Mouse (Mus musculus): ENCODE data around the gene Ssbp4.

Ssbp4 gene

DNA sequence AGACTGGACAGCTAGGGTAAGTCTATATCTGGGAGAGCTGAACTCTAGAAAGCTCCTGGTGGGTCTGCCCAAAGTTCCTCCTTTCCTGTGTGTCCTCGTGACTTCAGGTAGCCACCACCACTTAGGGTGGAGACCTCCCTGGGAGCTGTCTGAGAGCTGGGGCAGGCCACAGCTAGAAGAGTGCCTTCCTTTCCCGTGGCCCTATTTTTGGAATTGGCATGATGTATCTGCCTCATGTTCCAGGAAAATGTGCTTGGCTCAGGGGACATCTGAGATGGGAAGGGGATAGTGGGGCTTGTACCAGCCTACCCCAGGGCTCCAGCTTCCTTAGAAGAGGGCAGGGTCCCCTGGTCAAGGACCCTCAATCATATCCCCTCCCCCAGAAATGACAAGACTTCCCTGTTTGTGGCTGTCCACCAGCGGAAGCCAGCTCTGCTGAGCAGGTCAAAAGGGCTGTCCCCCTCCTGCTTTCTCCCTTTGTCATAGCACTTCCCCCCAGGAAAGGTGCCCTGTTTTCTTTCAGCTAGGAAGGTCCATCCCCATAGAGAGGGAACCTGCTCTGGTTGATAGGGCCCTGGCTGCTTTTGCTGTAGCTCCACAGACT is 57.0 kb downstream of the Ssbp4 start:
- DNase-seq (ENCODE audit: low spot score): no peak

DNA sequence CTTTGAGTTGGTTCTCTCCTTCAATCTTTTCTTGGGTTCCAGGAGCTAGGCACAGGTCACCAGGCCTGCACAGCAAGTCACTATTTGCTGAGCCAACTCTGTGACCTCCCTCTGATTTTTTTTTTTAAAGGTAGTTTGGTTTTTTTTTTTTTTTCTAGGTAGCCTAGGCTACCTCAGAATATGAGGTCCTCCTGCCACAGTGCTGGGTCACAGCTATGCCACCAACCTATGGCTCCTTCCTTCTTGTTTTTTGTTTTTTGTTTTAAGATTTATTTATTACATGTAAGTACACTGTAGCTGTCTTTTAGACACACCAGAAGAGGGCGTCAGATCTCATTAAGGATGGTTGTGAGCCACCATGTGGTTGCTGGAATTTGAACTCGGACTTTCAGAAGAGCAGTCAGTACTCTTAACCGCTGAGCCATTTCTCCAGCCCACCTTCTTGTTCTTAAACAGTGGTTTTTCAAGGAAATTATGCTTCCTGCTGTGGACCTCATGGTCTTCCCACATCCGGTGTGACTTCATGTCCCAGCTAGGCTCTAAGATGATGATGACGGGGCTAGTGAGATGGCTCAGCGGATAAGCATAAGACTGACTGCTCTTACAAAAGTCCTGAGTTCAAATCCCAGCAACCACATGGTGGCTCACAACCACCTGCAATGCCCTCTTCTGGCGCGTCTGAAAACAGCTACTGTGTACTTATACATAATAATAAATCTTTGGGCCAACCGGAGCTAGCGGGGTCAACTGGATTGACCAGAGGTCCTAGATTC is 59.1 kb downstream of the Ssbp4 start:
- DNase-seq (ENCODE audit: low spot score): no peak

DNA sequence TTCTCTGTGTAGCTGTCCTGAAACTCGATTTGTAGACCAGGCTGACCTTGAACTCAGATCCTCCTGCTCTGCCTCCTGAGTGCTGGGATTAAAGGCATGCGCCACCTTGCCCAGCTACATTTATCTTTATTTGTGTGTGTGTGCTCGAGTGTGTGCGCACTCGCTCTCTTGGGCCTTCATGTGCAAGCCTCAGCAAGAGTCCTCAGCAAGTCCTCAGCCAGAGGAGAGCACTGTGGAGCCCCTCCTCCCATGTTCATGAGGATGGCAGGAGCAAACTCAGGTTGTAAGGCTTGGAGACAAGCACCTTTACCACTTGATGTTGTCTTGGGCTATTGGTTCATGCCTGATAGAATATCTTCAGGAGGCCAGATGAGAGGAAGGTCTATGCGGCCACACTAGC is 60.9 kb downstream of the Ssbp4 start:
- no peak for DNase-seq (ENCODE audit: low spot score)
